Mouse (Mus musculus) heart, adult 9 months (tissue): ENCODE results near the gene Gdf9.

Source experiments
- DNase-seq, 2 experiments: peaks; one replicate each; pipeline ENCODE4 v3.0.0; 2022; ENCODE audit warnings: low spot score in 2 of 2

The Gdf9 gene

GRCm38 (mm10) chr11:53445562-53445961 lies 14.7 kb downstream of the Gdf9 start:
- DNase-seq, result no peak

- no peak for DNase-seq
Measured at GRCm38 (mm10) chr11:53446183-53446582, 15.4 kb downstream of the Gdf9 start.

GRCm38 (mm10) chr11:53447996-53448395 lies 17.2 kb downstream of the Gdf9 start:
- no peak for DNase-seq

GRCm38 (mm10) chr11:53448529-53448928 lies 17.7 kb downstream of the Gdf9 start:
- DNase-seq, result peak; percentile 31 to 74

GRCm38 (mm10) chr11:53450070-53450705 lies 19.4 kb downstream of the Gdf9 start:
- DNase-seq, result no peak

GRCm38 (mm10) chr11:53451361-53451760 lies 20.5 kb downstream of the Gdf9 start:
- DNase-seq, result no peak

GRCm38 (mm10) chr11:53452396-53452795 lies 21.6 kb downstream of the Gdf9 start:
- no peak for DNase-seq

- DNase-seq, result no peak
Measured at GRCm38 (mm10) chr11:53453031-53453430, 22.2 kb downstream of the Gdf9 start.

- peak; percentile 48 to 59 for DNase-seq
Measured at GRCm38 (mm10) chr11:53456474-53457371, 25.9 kb downstream of the Gdf9 start, which contains the start of the genes Gm10447 and Shroom1. TSS of gene Gm10447 (minus strand) at chr11:53457110. TSS of gene Shroom1 (plus strand) at chr11:53457205.

GRCm38 (mm10) chr11:53457372-53457954 lies 26.6 kb downstream of the Gdf9 start:
- DNase-seq, result no peak

- DNase-seq, result no peak
Measured at GRCm38 (mm10) chr11:53458996-53459395, 28.2 kb downstream of the Gdf9 start.

- no peak for DNase-seq
Measured at GRCm38 (mm10) chr11:53460192-53460591, 29.4 kb downstream of the Gdf9 start.

- DNase-seq, result no peak
Measured at GRCm38 (mm10) chr11:53461727-53462126, 30.9 kb downstream of the Gdf9 start.

GRCm38 (mm10) chr11:53463551-53464424 lies 33.0 kb downstream of the Gdf9 start:
- DNase-seq, result no peak

GRCm38 (mm10) chr11:53466231-53466971 lies 35.6 kb downstream of the Gdf9 start:
- peak; percentile 52 to 68 for DNase-seq

GRCm38 (mm10) chr11:53469294-53469967 lies 38.6 kb downstream of the Gdf9 start:
- peak in 1 of 2 experiments; percentile 48 for DNase-seq

- DNase-seq, result peak; percentile 84 to 90
Measured at GRCm38 (mm10) chr11:53469968-53470695, 39.3 kb downstream of the Gdf9 start, which contains the start of gene Gm9837. TSS of gene Gm9837 (minus strand) at chr11:53470479.

GRCm38 (mm10) chr11:53472709-53473108 lies 41.9 kb downstream of the Gdf9 start:
- no peak for DNase-seq

GRCm38 (mm10) chr11:53475620-53476019 lies 44.8 kb downstream of the Gdf9 start:
- DNase-seq, result no peak
